Mouse (Mus musculus): ENCODE data around the gene Sspo. TPM values are rescaled to one million over a fixed set of nuclear protein-coding genes. Genes with fewer than 3 reads are reported as not detected.

Sspo gene
- total and polyA plus RNA-seq, 3 experiments, result not detected

- no peaks in the 10 kb centered on the region for H3K79me2 ChIP-seq (ENCODE audit: control insufficient read depth, insufficient read depth, low read length, poor library complexity)
- no peak overlapping the region for H3K4me3 ChIP-seq (ENCODE audit: control insufficient read depth in 1 of 2, insufficient read depth in 1 of 2, low read depth in 2 of 2, low read length in 2 of 2)
- H3K9ac ChIP-seq (ENCODE audit: control insufficient read depth, low read depth, low read length, poor library complexity, severe bottlenecking), result no peak overlapping the region
- no peaks in the 10 kb centered on the region for H3K4me1 ChIP-seq (ENCODE audit: control insufficient read depth in 1 of 2, insufficient read depth in 2 of 2, low read length in 2 of 2)
- no peak for DNase-seq (ENCODE audit: low read depth, low spot score)
- no peaks in the 10 kb centered on the region for H3K36me3 ChIP-seq (ENCODE audit: control insufficient read depth in 1 of 2, insufficient read depth in 2 of 2, low read length in 2 of 2)
- no peak overlapping the region for H3K27ac ChIP-seq (ENCODE audit: control insufficient read depth, low read depth, low read length)
- H3K9me3 ChIP-seq (replicated peaks; ENCODE audit: insufficient read depth, low read length), result no peaks in the 10 kb centered on the region
- TF ChIP-seq UBTF (IDR thresholded peaks at IDR 0.05; ENCODE audit: borderline replicate concordance, insufficient read depth, low read depth, low read length) (no peak), MAFK (IDR thresholded peaks at IDR 0.05; ENCODE audit: borderline replicate concordance, low read depth, low read length) (no peak), BHLHE40 (IDR thresholded peaks at IDR 0.05; ENCODE audit: borderline replicate concordance, low read depth, low read length) (no peak), TAL1 (IDR thresholded peaks at IDR 0.05; ENCODE audit: low read length) (no peak), CHD2 (IDR thresholded peaks at IDR 0.05; ENCODE audit: low read length) (no peak), MYC (IDR thresholded peaks at IDR 0.05; ENCODE audit: low read depth, low read length) (no peak), JUND (IDR thresholded peaks at IDR 0.05; ENCODE audit: low read depth, low read length) (no peak), EP300 (IDR thresholded peaks at IDR 0.05; ENCODE audit: low read depth in 1 of 2, low read length in 2 of 2) (no peak), GATA1 (IDR thresholded peaks at IDR 0.05; ENCODE audit: low read depth, low read length) (no peak), GABPA (IDR thresholded peaks at IDR 0.05; ENCODE audit: low read depth, low read length) (no peak)
- H3K27me3 ChIP-seq (ENCODE audit: control insufficient read depth in 1 of 2, insufficient read depth in 2 of 2, low read length in 2 of 2), result no peaks in the 10 kb centered on the region
Observed at GRCm38 (mm10) chr6:48435111-48435510, 12.9 kb upstream of the Sspo start.

GRCm38 (mm10) chr6:48435706-48436349 lies 12.2 kb upstream of the Sspo start:
- Histone ChIP-seq H3K9me3 (replicated peaks; ENCODE audit: insufficient read depth, low read length) (no peaks in the 10 kb centered on the region), H3K4me1 (ENCODE audit: control insufficient read depth in 1 of 2, insufficient read depth in 2 of 2, low read length in 2 of 2) (no peaks in the 10 kb centered on the region), H3K27ac (ENCODE audit: control insufficient read depth, low read depth, low read length) (no peak overlapping the region), H3K9ac (ENCODE audit: control insufficient read depth, low read depth, low read length, poor library complexity, severe bottlenecking) (no peak overlapping the region), H3K36me3 (ENCODE audit: control insufficient read depth in 1 of 2, insufficient read depth in 2 of 2, low read length in 2 of 2) (no peaks in the 10 kb centered on the region), H3K27me3 (ENCODE audit: control insufficient read depth in 1 of 2, insufficient read depth in 2 of 2, low read length in 2 of 2) (no peaks in the 10 kb centered on the region), H3K79me2 (ENCODE audit: control insufficient read depth, insufficient read depth, low read length, poor library complexity) (no peaks in the 10 kb centered on the region), H3K4me3 (ENCODE audit: control insufficient read depth in 1 of 2, insufficient read depth in 1 of 2, low read depth in 2 of 2, low read length in 2 of 2) (no peak overlapping the region)
- TF ChIP-seq TBP (IDR thresholded peaks at IDR 0.05; ENCODE audit: low read depth, low read length) (no peak), MYB (IDR thresholded peaks at IDR 0.05; ENCODE audit: low read depth, low read length) (no peak), ZMIZ1 (IDR thresholded peaks at IDR 0.05; ENCODE audit: low read depth, low read length) (no peak), MAX (IDR thresholded peaks at IDR 0.05; ENCODE audit: low read length) (no peak), CHD1 (IDR thresholded peaks at IDR 0.05; ENCODE audit: low read depth, low read length) (no peak)
- DNase-seq (ENCODE audit: low read depth, low spot score), result no peak
